Mouse (Mus musculus): Measurements from ENCODE around the gene Cab39. TPM values are rescaled to one million over a fixed set of nuclear protein-coding genes. Genes with fewer than 3 reads are reported as not detected.

The Cab39 gene
- total RNA-seq, 2 experiments from 2014 or later = 150 to 163 TPM

- no peak for DNase-seq (ENCODE audit: low spot score in 2 of 2)
- intact Hi-C loops (cut with DNase I) = loop anchor here (5.0 kb wide), 1 partner anchor 44 kb away; no protein-coding TSS in a partner anchor
Observed at GRCm38 (mm10) chr1:85896110-85896509, 102.9 kb downstream of the Cab39 start.

GRCm38 (mm10) chr1:85896781-85897700 is 103.8 kb downstream of the Cab39 start:
- intact Hi-C loops (cut with DNase I) = loop anchor here (5.0 kb wide), 1 partner anchor 45 kb away; no protein-coding TSS in a partner anchor
- DNase-seq (ENCODE audit: low spot score in 2 of 2) = peak in 1 of 2 experiments; percentile 23

- peak in 1 of 2 experiments; percentile 5 for DNase-seq (ENCODE audit: low spot score in 2 of 2)
- intact Hi-C loops (cut with DNase I) = loop anchor here (5.0 kb wide), 1 partner anchor 46 kb away; no protein-coding TSS in a partner anchor
Observed at GRCm38 (mm10) chr1:85897901-85898760, 104.9 kb downstream of the Cab39 start.

GRCm38 (mm10) chr1:85898761-85899387 is 105.6 kb downstream of the Cab39 start:
- intact Hi-C loops (cut with DNase I) = loop anchor here (5.0 kb wide), 1 partner anchor 47 kb away; no protein-coding TSS in a partner anchor

GRCm38 (mm10) chr1:85899388-85899761 is 106.1 kb downstream of the Cab39 start:
- DNase-seq (ENCODE audit: low spot score in 2 of 2) = no peak

More at GRCm38 (mm10) chr1:85898761-85899387, 105.6 kb downstream of the Cab39 start:
- DNase-seq (ENCODE audit: low spot score in 2 of 2) = peak; percentile 48 to 63

GRCm38 (mm10) chr1:85900521-85901333 is 107.5 kb downstream of the Cab39 start:
- intact Hi-C loops (cut with DNase I) = no loop called here
- DNase-seq (ENCODE audit: low spot score in 2 of 2) = peak in 1 of 2 experiments; percentile 12

More at GRCm38 (mm10) chr1:85899388-85899761, 106.1 kb downstream of the Cab39 start:
- intact Hi-C loops (cut with DNase I) = loop anchor here (5.0 kb wide), 1 partner anchor 47 kb away; no protein-coding TSS in a partner anchor

Small RNA genes within 50 kb of the gene (microRNA-seq; reads per million reads assigned to microRNA genes)
- gene Gm25472 = not detected
- gene Mir8096 = not detected

Other genes with a start within 250 kb of the Cab39 start
- not detected for gene G530012D18Rik, start 217.8 kb upstream of the Cab39 start, total RNA-seq (2021)
- gene Sp110, start 194.6 kb upstream of the Cab39 start, total RNA-seq (2021) = 1 to 10 TPM in 1 of 2 experiments, under 1 TPM in 1; 0.62 to 1.2 TPM
- gene Sp140, start 193.1 kb upstream of the Cab39 start, total RNA-seq (2021) = 1 to 10 TPM in 1 of 2 experiments, under 1 TPM in 1; 0.86 to 1.2 TPM
- 1 to 10 TPM; 2.0 to 3.6 TPM for gene Sp100, start 143.5 kb upstream of the Cab39 start, total RNA-seq (2021)
- gene A630001G21Rik, start 14.8 kb upstream of the Cab39 start, total RNA-seq (2021) = 1 to 10 TPM in 1 of 2 experiments, under 1 TPM in 1; 0.17 to 1.2 TPM
- gene Itm2c, start 100.8 kb downstream of the Cab39 start, total RNA-seq (2021) = 100 to 1,000 TPM; 719 to 821 TPM
- gene 4933407L21Rik, start 135.0 kb downstream of the Cab39 start, total RNA-seq (2021) = 1 to 10 TPM; 6.5 to 7.5 TPM
- gene Gpr55, start 167.6 kb downstream of the Cab39 start, total RNA-seq (2021) = not detected
- gene Spata3, start 223.4 kb downstream of the Cab39 start, total RNA-seq (2021) = under 1 TPM; 0.36 to 0.99 TPM